Mouse (Mus musculus): ENCODE data around the gene Chd9. TPM values are rescaled to one million over a fixed set of nuclear protein-coding genes. Genes with fewer than 3 reads are reported as not detected.
A peak's percentile ranks its signal among the peaks of the same experiment; 100 is the strongest.

Chd9 gene
- total RNA-seq, 2 experiments from 2014 or later = 23.6 to 27.2 TPM

DNA sequence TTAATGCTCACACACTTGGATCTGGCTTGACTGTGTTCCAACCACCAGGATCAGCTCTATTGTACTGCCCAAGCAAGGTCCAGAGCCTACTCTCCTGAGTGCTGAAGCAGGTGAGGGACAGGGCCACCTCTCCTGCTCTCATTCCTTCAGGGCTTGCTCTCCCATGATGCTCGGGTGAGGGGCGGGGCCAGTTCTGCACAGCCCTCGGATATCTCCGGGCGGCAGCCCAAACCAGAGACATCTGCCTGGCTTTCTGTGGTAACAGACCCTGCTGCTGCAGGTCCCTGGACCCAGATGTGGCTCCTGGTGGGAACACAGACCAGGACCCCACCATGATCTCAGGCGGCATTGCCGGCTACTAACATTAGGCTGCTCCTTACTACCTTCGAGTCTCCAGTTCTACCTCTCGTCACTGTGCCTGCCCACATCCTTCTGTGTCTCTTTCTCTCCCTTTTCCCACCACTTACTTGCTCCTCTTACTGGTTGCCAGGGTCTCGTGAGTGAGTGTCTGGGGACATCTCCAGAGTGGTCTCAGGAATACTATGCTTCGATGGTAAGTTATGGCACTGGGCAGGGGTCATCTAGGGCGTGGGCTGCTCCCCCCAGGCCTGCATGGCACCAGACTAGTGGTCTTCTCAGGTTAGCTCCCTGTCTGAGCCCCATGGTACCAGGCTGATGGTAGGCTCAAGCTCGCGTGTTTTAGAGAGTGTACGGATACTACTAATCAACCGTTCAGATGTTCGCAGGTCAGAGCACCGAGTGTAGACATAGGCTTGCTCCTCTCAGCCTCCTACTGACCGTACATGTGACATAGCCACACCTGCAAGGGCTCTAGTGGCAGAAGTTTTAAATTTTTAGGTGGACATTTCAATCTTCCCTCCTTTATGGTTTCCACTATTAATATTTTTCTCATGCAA, 232.7 kb downstream of the Chd9 start:
- peak; percentile 79 for ATAC-seq (replicated peaks; ENCODE audit: low FRiP score, poor library complexity, severe bottlenecking)

GRCm38 (mm10) chr8:91065179-91065578, 237.0 kb downstream of the Chd9 start:
- ATAC-seq (replicated peaks; ENCODE audit: low FRiP score, poor library complexity, severe bottlenecking) = no peak

GRCm38 (mm10) chr8:91069407-91069806, 241.3 kb downstream of the Chd9 start:
- peak; percentile 47 for ATAC-seq (replicated peaks; ENCODE audit: low FRiP score, poor library complexity, severe bottlenecking)

- peak; percentile 90 for ATAC-seq (replicated peaks; ENCODE audit: low FRiP score, poor library complexity, severe bottlenecking)
These were observed 241.7 kb downstream of the Chd9 start, which contains the start of gene Rbl2 for GRCm38 (mm10) chr8:91069834-91070233. Gene Rbl2, plus strand, starts transcription at chr8:91070057.

DNA sequence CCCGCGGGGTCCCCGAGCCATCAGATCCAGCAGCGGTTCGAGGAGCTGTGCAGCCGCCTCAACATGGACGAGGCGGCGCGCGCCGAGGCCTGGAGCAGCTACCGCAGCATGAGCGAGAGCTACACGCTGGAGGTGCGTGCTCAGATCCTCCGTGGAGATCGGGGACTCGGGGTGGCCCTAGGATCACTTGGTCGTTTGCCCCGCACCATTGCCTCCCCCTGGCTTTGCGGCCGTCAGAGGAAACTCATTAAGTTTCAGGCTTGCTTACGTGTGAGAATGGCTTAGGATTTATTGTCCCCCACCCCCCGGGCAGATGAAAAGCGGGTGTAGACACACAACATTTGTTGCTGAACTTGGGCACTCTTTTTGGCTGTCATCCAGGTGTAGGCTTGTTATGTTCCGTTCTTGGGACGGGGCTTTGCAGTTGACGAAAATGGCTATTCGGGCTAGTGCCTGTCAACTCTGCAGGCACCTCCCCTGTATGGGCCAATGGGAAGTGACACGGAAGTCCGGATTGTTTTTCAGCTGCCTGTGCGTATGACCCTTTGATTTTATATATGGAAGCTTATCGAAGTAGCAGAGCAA, 242.2 kb downstream of the Chd9 start:
- peak; percentile 77 for ATAC-seq (replicated peaks; ENCODE audit: low FRiP score, poor library complexity, severe bottlenecking)

DNA sequence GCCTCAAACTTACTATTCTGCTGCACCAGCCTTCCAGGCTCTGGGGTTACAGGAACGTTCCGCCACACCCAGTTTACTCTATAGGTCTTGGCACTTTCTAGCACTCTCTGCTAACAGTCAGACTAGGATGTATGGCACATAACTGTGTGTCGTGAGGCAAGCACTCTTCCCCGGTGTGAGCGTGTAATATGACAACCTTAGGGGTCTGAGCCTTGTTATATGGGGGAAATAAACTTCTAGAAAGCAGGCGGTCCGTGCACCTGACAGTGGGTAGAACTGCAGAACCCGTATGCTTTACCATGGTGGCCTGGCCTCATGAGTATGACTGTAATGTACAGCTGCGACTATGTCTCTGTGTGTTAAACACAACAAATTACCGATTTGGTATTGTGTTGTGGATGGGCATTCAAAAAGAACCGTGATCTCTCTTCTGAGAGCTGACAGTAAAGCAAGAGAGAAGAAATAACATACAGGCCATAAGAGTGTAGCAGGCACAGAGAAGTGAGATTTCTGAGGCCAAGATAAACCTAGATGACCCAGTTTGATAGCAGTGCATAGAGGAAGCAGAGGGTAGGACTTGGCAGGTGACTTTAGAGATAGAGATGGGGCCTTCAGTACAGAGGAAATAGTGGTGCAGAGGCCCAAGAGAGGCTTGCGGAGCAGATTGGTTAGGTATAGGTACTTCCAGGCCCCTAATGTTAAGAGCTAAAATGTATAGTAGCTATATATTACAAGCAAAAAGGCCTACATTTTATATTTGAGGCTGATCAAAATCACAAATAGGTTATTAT, 249.1 kb downstream of the Chd9 start:
- no peak for ATAC-seq (replicated peaks; ENCODE audit: low FRiP score, poor library complexity, severe bottlenecking)

GRCm38 (mm10) chr8:91079678-91080077, 251.5 kb downstream of the Chd9 start:
- no peak for ATAC-seq (replicated peaks; ENCODE audit: low FRiP score, poor library complexity, severe bottlenecking)

DNA sequence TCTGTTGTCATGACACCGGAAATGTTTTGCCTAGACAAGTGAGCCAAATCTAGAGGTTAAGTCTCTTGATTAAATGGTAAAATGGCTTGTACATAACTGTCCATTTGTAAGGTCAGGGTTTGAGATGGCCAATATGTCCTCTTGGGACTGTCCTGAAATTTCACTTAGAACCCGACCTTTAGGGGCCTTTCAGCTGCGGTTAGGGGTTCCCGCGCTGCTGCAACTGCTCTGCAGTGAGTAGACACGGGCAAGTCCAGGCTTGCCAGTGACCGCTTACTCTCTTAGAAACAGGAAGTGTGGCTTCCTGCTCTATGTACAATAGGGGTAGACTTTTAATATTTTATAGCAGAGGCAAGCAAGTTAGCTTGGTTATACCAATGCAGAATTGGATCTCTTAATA, 253.8 kb downstream of the Chd9 start:
- no peak for ATAC-seq (replicated peaks; ENCODE audit: low FRiP score, poor library complexity, severe bottlenecking)

DNA sequence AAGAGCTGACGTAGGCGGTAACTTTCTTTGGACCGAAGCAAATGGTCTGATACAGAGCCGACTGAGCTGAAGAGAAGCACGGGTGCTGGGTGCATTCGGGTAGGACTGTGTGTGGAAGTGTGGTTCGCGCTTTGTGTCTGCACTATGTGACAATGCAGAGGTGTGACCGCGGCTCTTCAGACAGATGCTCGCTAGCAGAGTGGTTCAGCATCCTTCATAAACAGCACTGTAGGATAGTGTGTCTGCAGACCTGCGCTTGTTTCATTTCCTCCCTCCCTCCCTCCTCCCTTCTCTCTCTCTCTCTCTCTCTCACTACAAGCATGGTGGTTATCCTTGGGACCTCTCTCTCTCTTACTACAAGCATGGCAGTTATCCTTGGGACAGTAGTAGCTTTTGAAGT, 254.3 kb downstream of the Chd9 start:
- no peak for ATAC-seq (replicated peaks; ENCODE audit: low FRiP score, poor library complexity, severe bottlenecking)

- no peak for ATAC-seq (replicated peaks; ENCODE audit: low FRiP score, poor library complexity, severe bottlenecking)
These were observed 260.3 kb downstream of the Chd9 start for GRCm38 (mm10) chr8:91088452-91088851.

DNA sequence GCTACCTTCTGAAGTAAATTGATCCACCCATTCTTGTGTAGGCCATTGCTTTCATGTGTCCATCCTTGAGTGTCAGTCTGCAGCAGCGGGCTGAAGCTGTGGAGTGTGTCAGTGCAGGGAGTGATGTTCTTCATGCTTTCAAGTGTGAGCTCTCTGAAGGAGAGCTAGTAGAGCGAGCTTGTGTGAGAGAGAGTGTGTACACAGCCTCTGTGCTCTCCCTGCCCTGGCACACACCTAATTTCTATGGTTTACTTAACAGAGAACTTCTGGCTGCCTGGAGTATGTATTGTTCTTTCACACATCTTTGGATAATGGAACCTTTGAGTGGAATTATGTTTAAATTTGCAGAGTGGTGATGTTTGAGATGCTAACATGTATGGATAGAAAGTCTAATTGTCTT, 261.4 kb downstream of the Chd9 start:
- ATAC-seq (replicated peaks; ENCODE audit: low FRiP score, poor library complexity, severe bottlenecking) = no peak

DNA sequence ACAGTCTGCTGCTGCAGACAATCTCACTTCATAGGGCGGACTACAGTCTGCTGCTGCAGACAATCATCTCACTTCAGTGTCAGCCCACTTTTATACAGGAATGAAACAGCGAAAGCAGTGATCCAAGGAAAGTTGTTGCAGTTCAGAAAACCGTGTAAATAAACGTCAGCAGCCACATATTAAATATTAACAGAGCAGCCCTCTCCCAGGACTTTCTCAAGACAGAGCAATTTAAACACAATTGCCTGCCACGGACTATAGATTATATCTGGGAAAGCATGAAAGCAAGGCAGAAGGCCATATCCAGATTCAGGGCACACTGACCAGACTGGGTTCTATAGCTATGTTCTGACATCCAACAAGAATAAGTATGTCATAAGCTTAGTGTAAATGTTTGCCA, 266.0 kb downstream of the Chd9 start:
- ATAC-seq (replicated peaks; ENCODE audit: low FRiP score, poor library complexity, severe bottlenecking) = no peak

DNA sequence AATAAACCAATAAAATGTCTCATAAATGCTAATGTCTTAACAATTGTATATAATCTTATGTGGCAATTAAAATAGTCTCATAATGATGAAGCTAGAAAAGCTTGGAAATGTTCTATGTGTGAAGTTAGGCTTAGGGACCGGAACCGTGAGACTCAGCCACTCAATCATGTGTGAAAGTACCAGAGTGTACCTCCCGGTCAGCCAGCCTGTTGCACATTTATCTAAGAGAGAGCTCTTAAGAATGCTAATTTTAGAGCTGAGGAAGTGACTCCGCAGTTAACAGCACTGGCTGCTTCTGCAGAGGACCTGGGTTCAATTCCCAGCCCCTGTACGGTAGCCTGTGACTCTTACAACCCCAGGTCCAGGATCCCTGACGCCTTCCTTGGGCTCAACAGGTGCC, 270.0 kb downstream of the Chd9 start:
- ATAC-seq (replicated peaks; ENCODE audit: low FRiP score, poor library complexity, severe bottlenecking) = no peak

Other genes starting within 250 kb of the Chd9 start
- not detected in 2 replicates for gene Gm19935, start 11.0 kb upstream of the Chd9 start, total RNA-seq (2015; ENCODE audit: low replicate concordance)
- gene Gm19935, start 11.0 kb upstream of the Chd9 start, total RNA-seq (2017; ENCODE audit: low replicate concordance) = not detected in 2 replicates
- gene Rbl2, start 241.7 kb downstream of the Chd9 start, total RNA-seq (2015; ENCODE audit: low replicate concordance) = 24.5 and 28.9 TPM in 2 replicates
- gene Rbl2, start 241.7 kb downstream of the Chd9 start, total RNA-seq (2017; ENCODE audit: low replicate concordance) = 20.0 and 28.2 TPM in 2 replicates